Mouse (Mus musculus): ENCODE measurements around the gene Gm14406. TPM values are rescaled to one million over a fixed set of nuclear protein-coding genes. Genes with fewer than 3 reads are reported as not detected.
"Not testable (repeated sequence)": the region's sequence is repeated elsewhere in the genome, so short reads cannot be mapped to it uniquely, and the experiment has no call there.

Gm14406 gene
- not detected in 2 replicates for polyA plus RNA-seq (2016; fragmentation: Nextera tagmentation; extraction: Ambion mirVana)

- H3K27me3 ChIP-seq; H3K27ac ChIP-seq; H3K4me3 ChIP-seq (replicated peaks); H3K4me2 ChIP-seq; H3K9me3 ChIP-seq; H3K4me1 ChIP-seq (replicated peaks); ATAC-seq (ENCODE audit: insufficient number of reproducible peaks, insufficient read depth, low FRiP score, low TSS enrichment, low read depth); H3K9ac ChIP-seq (replicated peaks); H3K36me3 ChIP-seq: not testable (repeated sequence)
- 86% methylated on average over 2 of the region's 2 CpGs for WGBS
Observed at GRCm38 (mm10) chr2:177577998-177578397, at the start of gene Gm14406. Gene Gm14406, minus strand, starts transcription at chr2:177578210.

- not testable (repeated sequence) for H3K9me3 ChIP-seq; H3K4me3 ChIP-seq (replicated peaks); H3K9ac ChIP-seq (replicated peaks); H3K27ac ChIP-seq; ATAC-seq (ENCODE audit: insufficient number of reproducible peaks, insufficient read depth, low FRiP score, low TSS enrichment, low read depth); H3K4me2 ChIP-seq; H3K4me1 ChIP-seq (replicated peaks); H3K36me3 ChIP-seq; H3K27me3 ChIP-seq
- WGBS = 92% methylated on average over 1 of the region's 2 CpGs
Observed at GRCm38 (mm10) chr2:177575141-177575540, 2.9 kb downstream of the Gm14406 start.

GRCm38 (mm10) chr2:177559365-177559764 lies 18.6 kb downstream of the Gm14406 start:
- H3K4me2 ChIP-seq; ATAC-seq (ENCODE audit: insufficient number of reproducible peaks, insufficient read depth, low FRiP score, low TSS enrichment, low read depth); H3K9me3 ChIP-seq; H3K27me3 ChIP-seq; H3K9ac ChIP-seq (replicated peaks); H3K36me3 ChIP-seq; H3K27ac ChIP-seq; H3K4me1 ChIP-seq (replicated peaks); H3K4me3 ChIP-seq (replicated peaks): not testable (repeated sequence)
- WGBS = 77% methylated on average over 4 of the region's 4 CpGs

GRCm38 (mm10) chr2:177555261-177555660 lies 22.7 kb downstream of the Gm14406 start:
- H3K9me3 ChIP-seq; H3K36me3 ChIP-seq; H3K4me3 ChIP-seq (replicated peaks); H3K4me1 ChIP-seq (replicated peaks); ATAC-seq (ENCODE audit: insufficient number of reproducible peaks, insufficient read depth, low FRiP score, low TSS enrichment, low read depth); H3K4me2 ChIP-seq; H3K27me3 ChIP-seq; H3K27ac ChIP-seq; H3K9ac ChIP-seq (replicated peaks): not testable (repeated sequence)
- 60% methylated on average over 1 of the region's 1 CpGs for WGBS

GRCm38 (mm10) chr2:177537717-177538116 lies 40.3 kb downstream of the Gm14406 start:
- H3K4me1 ChIP-seq (replicated peaks); ATAC-seq (ENCODE audit: insufficient number of reproducible peaks, insufficient read depth, low FRiP score, low TSS enrichment, low read depth); H3K4me3 ChIP-seq (replicated peaks); H3K9ac ChIP-seq (replicated peaks); H3K36me3 ChIP-seq; H3K27ac ChIP-seq; H3K27me3 ChIP-seq; H3K4me2 ChIP-seq; H3K9me3 ChIP-seq: not testable (repeated sequence)
- 85% methylated on average over 5 of the region's 5 CpGs for WGBS

GRCm38 (mm10) chr2:177537141-177537540 lies 40.9 kb downstream of the Gm14406 start:
- H3K27ac ChIP-seq; H3K27me3 ChIP-seq; H3K9ac ChIP-seq (replicated peaks); H3K4me2 ChIP-seq; H3K4me1 ChIP-seq (replicated peaks); H3K4me3 ChIP-seq (replicated peaks); H3K9me3 ChIP-seq; ATAC-seq (ENCODE audit: insufficient number of reproducible peaks, insufficient read depth, low FRiP score, low TSS enrichment, low read depth); H3K36me3 ChIP-seq: not testable (repeated sequence)
- WGBS = 77% methylated on average over 2 of the region's 2 CpGs

GRCm38 (mm10) chr2:177535876-177536275 lies 42.1 kb downstream of the Gm14406 start:
- Histone ChIP-seq H3K27ac (no peak overlapping the region), H3K36me3 (no peaks in the 10 kb centered on the region), H3K4me1 (replicated peaks) (no peaks in the 10 kb centered on the region), H3K9ac (replicated peaks) (no peak overlapping the region), H3K27me3 (no peaks in the 10 kb centered on the region), H3K4me3 (replicated peaks) (no peak overlapping the region), H3K9me3 (0 out of 2 replicates have a peak, but pooled peaks cover 8% of the 10 kb centered on the region), H3K4me2 (no peak overlapping the region)
- ATAC-seq (ENCODE audit: insufficient number of reproducible peaks, insufficient read depth, low FRiP score, low TSS enrichment, low read depth) = no peak
- 82% methylated on average over 9 of the region's 9 CpGs for WGBS

- not testable (repeated sequence) for H3K4me3 ChIP-seq (replicated peaks); H3K9ac ChIP-seq (replicated peaks); H3K36me3 ChIP-seq; H3K27ac ChIP-seq; H3K4me1 ChIP-seq (replicated peaks); H3K4me2 ChIP-seq; H3K27me3 ChIP-seq; ATAC-seq (ENCODE audit: insufficient number of reproducible peaks, insufficient read depth, low FRiP score, low TSS enrichment, low read depth)
- H3K9me3 ChIP-seq = peaks cover 20% of the 10 kb centered on the region
- WGBS = 93% methylated on average over 16 of the region's 16 CpGs
Observed at GRCm38 (mm10) chr2:177524171-177524570, 53.8 kb downstream of the Gm14406 start.

GRCm38 (mm10) chr2:177523674-177524073 lies 54.3 kb downstream of the Gm14406 start:
- H3K36me3 ChIP-seq; H3K4me3 ChIP-seq (replicated peaks); ATAC-seq (ENCODE audit: insufficient number of reproducible peaks, insufficient read depth, low FRiP score, low TSS enrichment, low read depth); H3K9ac ChIP-seq (replicated peaks); H3K27me3 ChIP-seq; H3K27ac ChIP-seq; H3K4me1 ChIP-seq (replicated peaks); H3K4me2 ChIP-seq: not testable (repeated sequence)
- H3K9me3 ChIP-seq = peaks cover 20% of the 10 kb centered on the region
- WGBS = 89% methylated on average over 6 of the region's 6 CpGs

GRCm38 (mm10) chr2:177523061-177523460 lies 54.9 kb downstream of the Gm14406 start:
- Histone ChIP-seq H3K36me3 (no peaks in the 10 kb centered on the region), H3K4me3 (replicated peaks) (no peak overlapping the region), H3K9ac (replicated peaks) (no peak overlapping the region), H3K4me2 (no peak overlapping the region), H3K9me3 (peaks cover 24% of the 10 kb centered on the region), H3K27me3 (no peaks in the 10 kb centered on the region), H3K4me1 (replicated peaks) (no peaks in the 10 kb centered on the region), H3K27ac (no peak overlapping the region)
- ATAC-seq (ENCODE audit: insufficient number of reproducible peaks, insufficient read depth, low FRiP score, low TSS enrichment, low read depth) = no peak
- 92% methylated on average over 20 of the region's 20 CpGs for WGBS

- Histone ChIP-seq H3K27me3 (no peaks in the 10 kb centered on the region), H3K27ac (no peak overlapping the region), H3K4me1 (replicated peaks) (no peaks in the 10 kb centered on the region), H3K4me3 (replicated peaks) (no peak overlapping the region), H3K36me3 (no peaks in the 10 kb centered on the region), H3K4me2 (no peak overlapping the region), H3K9ac (replicated peaks) (no peak overlapping the region), H3K9me3 (peaks cover 30% of the 10 kb centered on the region)
- 83% methylated on average over 8 of the region's 8 CpGs for WGBS
- ATAC-seq (ENCODE audit: insufficient number of reproducible peaks, insufficient read depth, low FRiP score, low TSS enrichment, low read depth) = no peak
Observed at GRCm38 (mm10) chr2:177520035-177520434, 58.0 kb downstream of the Gm14406 start.
